Mouse (Mus musculus) neutrophil, adult 65 days (primary cell): ENCODE measurements around the gene Acad11. TPM values are rescaled to one million over a fixed set of nuclear protein-coding genes. Genes with fewer than 3 reads are reported as not detected.

Experiments
- total RNA-seq: library from RNA; stranded (reverse); gene quantifications from 2 replicates; pipeline ENCODE4 v1.2.4, GENCODE M21; 2023

Gene Acad11
- 17.9 and 23.7 TPM in 2 replicates for total RNA-seq

DNA sequence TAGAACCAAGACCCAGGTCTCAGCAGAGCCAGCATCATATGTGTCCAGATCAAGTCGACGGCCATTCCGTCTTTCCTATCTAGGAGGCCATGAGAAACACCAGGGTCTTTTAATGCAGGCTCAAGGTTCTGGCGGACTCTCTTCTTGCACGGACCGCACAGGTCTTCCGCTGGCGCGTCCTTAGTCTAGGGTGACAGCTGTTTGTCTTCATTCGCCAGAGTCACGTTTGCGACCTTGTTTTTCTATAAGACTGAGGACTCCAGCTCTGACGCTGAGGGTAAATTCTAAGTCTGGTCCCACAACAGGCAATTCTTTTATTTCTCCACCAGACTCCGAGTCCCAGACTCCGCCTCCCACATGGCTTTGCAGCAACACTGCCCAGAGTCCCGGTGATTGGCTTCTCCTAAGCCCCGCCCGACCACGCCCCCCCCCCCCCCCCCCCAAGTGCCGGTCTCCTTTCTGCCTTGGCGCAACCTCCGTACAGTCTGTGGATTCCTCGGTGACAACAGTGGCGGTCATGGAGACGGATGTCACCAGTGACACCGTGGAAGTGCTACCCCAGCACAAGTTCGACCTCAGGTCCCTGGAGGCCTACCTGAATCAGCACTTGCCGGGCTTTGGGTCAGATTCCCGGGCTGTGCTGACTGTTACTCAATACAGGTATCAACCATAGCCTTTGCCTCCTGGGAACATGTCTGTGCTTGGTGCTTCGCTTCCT is at the start of gene Acad11:
Gene Acad11, plus strand, starts transcription at position 134 of the 718 bp plus-strand sequence.

GRCm38 (mm10) chr9:104040362-104040761 is 22.8 kb upstream of the Acad11 start, which contains the start of gene Gm28305:
Gene Gm28305, plus strand, starts transcription at chr9:104040662.

DNA sequence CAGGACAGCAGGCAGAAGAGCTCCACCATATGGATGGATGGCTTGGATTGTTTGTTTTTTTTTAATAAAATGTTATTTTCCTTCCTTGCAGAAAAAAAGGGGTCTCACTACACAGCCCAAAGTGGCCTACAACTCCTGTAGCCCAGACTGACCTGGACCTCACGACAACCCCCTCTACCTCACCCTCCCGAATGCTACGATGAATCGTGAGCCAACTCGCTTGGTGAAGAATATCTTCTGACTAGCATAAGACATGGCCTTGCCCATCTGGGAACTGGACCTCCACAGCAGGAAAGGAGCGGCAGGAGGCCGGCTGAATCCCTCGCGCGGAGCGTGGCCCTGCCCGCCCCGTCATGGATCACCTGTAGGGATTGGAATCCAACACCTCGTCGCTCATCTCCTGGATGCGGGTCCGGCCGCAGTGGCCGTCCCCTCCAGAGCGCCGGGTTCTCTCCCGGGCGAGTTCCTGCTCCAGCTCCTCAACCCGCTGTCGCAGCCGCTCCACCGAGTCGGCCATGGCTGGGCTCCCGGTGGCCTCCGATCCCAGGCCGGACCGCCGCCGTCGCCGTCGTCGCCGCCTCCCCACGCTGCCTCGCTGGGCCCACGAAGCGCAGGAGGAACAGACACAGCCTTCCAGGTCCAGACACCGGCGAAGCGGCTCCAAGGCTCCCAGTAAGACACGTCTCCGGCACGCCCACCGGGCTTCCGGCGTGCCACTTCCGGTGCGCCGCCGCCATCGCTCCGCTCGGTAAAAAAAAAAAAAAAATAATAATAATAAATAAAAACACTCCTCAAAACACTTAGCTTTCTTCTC is 540 bp upstream of the Acad11 start, which contains the start of gene Uba5:
Gene Uba5, minus strand, starts transcription at position 705 of the 814 bp plus-strand sequence.

GRCm38 (mm10) chr9:104126833-104127232 is 63.7 kb downstream of the Acad11 start, which contains the start of gene Ackr4:
Gene Ackr4, minus strand, starts transcription at chr9:104126933.

Other genes starting within 250 kb of the Acad11 start
- 2.2 and 2.5 TPM in 2 replicates for gene Nphp3, start 60.8 kb upstream of the Acad11 start, total RNA-seq
- gene Gm28305, start 22.7 kb upstream of the Acad11 start, total RNA-seq: not detected in 2 replicates
- 16.6 and 23.1 TPM in 2 replicates for gene Uba5, start 243 bp upstream of the Acad11 start, total RNA-seq
- gene Ackr4, start 63.6 kb downstream of the Acad11 start, total RNA-seq: not detected in 2 replicates
- gene Dnajc13, start 199.6 kb downstream of the Acad11 start, total RNA-seq: 52.5 and 86.6 TPM in 2 replicates